Mouse (Mus musculus): Measurements from ENCODE around the gene Acbd6. TPM values are rescaled to one million over a fixed set of nuclear protein-coding genes. Genes with fewer than 3 reads are reported as not detected.

Gene Acbd6
- polyA plus RNA-seq, 1 experiment from 2014 or later: 109 TPM

GRCm38 (mm10) chr1:155564741-155565140, 6.8 kb downstream of the Acbd6 start:
- Histone ChIP-seq H3K4me3 (no peak overlapping the region), H3K27ac (replicated peaks) (no peak overlapping the region), H3K4me1 (replicated peaks) (peaks cover 8% of the 10 kb centered on the region), H3K4me2 (no peak overlapping the region), H3K9ac (no peak overlapping the region), H3K36me3 (peaks cover 28% of the 10 kb centered on the region), H3K27me3 (no peaks in the 10 kb centered on the region), H3K9me3 (no peaks in the 10 kb centered on the region)
- no peak for ATAC-seq (ENCODE audit: low FRiP score, low read depth)
- 20% methylated on average over 3 of the region's 3 CpGs for WGBS

- no peak overlapping the region for H3K9ac ChIP-seq
- no peak overlapping the region for H3K4me3 ChIP-seq
- WGBS: 96% methylated on average over 9 of the region's 9 CpGs
- H3K9me3 ChIP-seq: no peaks in the 10 kb centered on the region
- H3K27ac ChIP-seq (replicated peaks): no peak overlapping the region
- no peaks in the 10 kb centered on the region for H3K27me3 ChIP-seq
- H3K4me1 ChIP-seq (replicated peaks): no peaks in the 10 kb centered on the region
- H3K36me3 ChIP-seq: peaks cover 30% of the 10 kb centered on the region
- ATAC-seq (ENCODE audit: low FRiP score, low read depth): no peak
- no peak overlapping the region for H3K4me2 ChIP-seq
Observed at GRCm38 (mm10) chr1:155568133-155568532, 10.2 kb downstream of the Acbd6 start.

DNA sequence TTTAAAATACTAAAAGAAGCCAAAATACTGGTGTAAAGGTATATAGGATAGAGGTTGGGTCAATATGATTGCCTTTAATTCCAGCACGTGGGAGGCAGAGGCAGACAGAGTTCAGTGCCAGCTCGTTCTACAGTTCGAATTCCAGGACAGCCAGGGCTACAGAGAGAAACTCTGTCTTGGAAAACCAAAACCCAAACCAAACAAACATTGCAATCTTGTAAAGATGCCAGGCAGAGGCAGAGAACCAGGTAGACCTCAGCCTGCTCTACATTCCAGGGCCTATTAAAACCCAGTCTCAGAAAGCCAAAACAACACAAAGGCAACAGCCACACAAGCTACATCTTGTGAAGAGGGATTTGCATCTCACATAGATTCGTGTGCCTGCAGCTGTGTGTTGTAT, 11.4 kb downstream of the Acbd6 start:
- ATAC-seq (ENCODE audit: low FRiP score, low read depth): no peak
- H3K4me2 ChIP-seq: no peak overlapping the region
- WGBS: 94% methylated on average over 4 of the region's 4 CpGs

GRCm38 (mm10) chr1:155574966-155575673, 17.2 kb downstream of the Acbd6 start:
- WGBS: 29% methylated on average over 7 of the region's 7 CpGs
- H3K36me3 ChIP-seq: peaks cover 3% of the 10 kb centered on the region; the same call in 1 of the 2 replicates
- no peaks in the 10 kb centered on the region for H3K9me3 ChIP-seq
- no peak overlapping the region for H3K27ac ChIP-seq (replicated peaks)
- no peaks in the 10 kb centered on the region for H3K27me3 ChIP-seq
- no peak overlapping the region for H3K9ac ChIP-seq
- 0 out of 2 replicates have a peak, but pooled peaks have one; percentile 66 for ATAC-seq (ENCODE audit: low FRiP score, low read depth)
- H3K4me1 ChIP-seq (replicated peaks): no peaks in the 10 kb centered on the region
- H3K4me3 ChIP-seq: no peak overlapping the region
- no peak overlapping the region for H3K4me2 ChIP-seq

More for the DNA sequence above, 11.4 kb downstream of the Acbd6 start:
- no peak overlapping the region for H3K9ac ChIP-seq
- H3K4me3 ChIP-seq: no peak overlapping the region
- no peak overlapping the region for H3K27ac ChIP-seq (replicated peaks)
- H3K27me3 ChIP-seq: no peaks in the 10 kb centered on the region
- no peaks in the 10 kb centered on the region for H3K9me3 ChIP-seq
- H3K4me1 ChIP-seq (replicated peaks): no peaks in the 10 kb centered on the region
- H3K36me3 ChIP-seq: peaks cover 30% of the 10 kb centered on the region

DNA sequence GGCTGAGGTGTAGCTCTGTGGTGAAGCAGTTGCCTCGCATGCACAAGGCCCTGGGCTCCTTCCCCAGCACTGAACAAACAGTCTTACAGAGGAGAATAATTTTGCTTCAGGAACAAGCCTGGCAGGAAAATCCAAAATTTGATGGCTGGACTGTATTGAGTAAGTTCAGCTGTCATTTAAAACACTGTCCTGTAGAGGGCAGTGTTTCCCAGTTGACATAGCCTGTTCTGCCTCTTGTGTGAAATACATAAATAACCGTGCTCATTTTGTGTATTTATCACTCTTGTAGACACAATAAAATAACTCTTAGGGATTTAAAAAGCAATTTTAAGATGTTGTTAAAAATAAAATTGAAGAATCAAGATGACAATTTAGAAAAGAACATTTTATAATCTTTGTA, 18.5 kb downstream of the Acbd6 start:
- 21% methylated on average over 2 of the region's 2 CpGs for WGBS
- Histone ChIP-seq H3K9me3 (no peaks in the 10 kb centered on the region), H3K27me3 (no peaks in the 10 kb centered on the region), H3K4me2 (no peak overlapping the region), H3K9ac (no peak overlapping the region), H3K36me3 (peaks cover 3% of the 10 kb centered on the region; the same call in 1 of the 2 replicates), H3K4me3 (no peak overlapping the region), H3K27ac (replicated peaks) (no peak overlapping the region), H3K4me1 (replicated peaks) (no peaks in the 10 kb centered on the region)
- ATAC-seq (ENCODE audit: low FRiP score, low read depth): no peak

DNA sequence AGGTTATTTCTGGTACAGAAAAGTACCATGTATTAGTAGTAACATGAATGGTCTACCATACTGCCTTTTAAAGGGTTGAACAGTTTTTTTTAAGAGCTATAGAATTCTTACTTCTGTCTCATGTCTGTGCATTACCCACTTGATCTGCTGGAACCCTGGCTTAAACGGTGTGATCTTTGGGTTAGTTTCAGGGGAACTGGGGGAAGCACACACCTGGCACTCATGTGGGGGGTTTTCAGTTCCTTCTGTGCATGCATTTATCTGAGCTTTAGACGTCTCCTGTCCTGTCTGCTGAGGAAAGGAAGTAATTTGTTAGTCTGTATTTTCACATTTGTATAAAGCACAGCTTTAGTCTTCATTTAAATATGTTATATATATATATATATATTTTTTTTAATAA, 19.4 kb downstream of the Acbd6 start:
- no peaks in the 10 kb centered on the region for H3K27me3 ChIP-seq
- H3K9me3 ChIP-seq: no peaks in the 10 kb centered on the region
- H3K9ac ChIP-seq: no peak overlapping the region
- H3K36me3 ChIP-seq: no peaks in the 10 kb centered on the region
- no peak for ATAC-seq (ENCODE audit: low FRiP score, low read depth)
- H3K27ac ChIP-seq (replicated peaks): no peak overlapping the region
- H3K4me3 ChIP-seq: no peak overlapping the region
- WGBS: 68% methylated on average over 2 of the region's 2 CpGs
- H3K4me1 ChIP-seq (replicated peaks): no peaks in the 10 kb centered on the region
- no peak overlapping the region for H3K4me2 ChIP-seq

DNA sequence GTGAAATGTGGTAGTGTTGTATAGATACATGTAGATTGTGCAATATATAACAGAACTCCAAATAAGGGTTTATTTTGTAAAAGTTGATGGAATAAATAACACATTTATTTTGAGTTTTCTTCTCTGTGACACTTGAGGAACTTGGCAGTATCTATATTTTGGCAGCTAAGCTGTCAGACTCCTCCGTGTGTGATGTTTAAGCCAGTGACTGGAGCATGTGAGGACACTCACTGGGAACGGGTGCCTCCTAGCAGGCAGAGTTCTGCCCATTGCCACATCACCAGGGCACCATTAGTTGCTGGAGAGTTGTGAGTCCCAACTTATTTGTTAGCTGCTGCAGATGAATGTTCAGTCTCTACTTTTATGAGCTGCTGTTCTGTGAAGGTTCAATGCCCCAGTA, 30.0 kb downstream of the Acbd6 start:
- H3K36me3 ChIP-seq: no peaks in the 10 kb centered on the region
- 91% methylated on average over 2 of the region's 2 CpGs for WGBS
- ATAC-seq (ENCODE audit: low FRiP score, low read depth): no peak

GRCm38 (mm10) chr1:155594141-155594540, 36.2 kb downstream of the Acbd6 start:
- no peak overlapping the region for H3K4me2 ChIP-seq
- no peak overlapping the region for H3K9ac ChIP-seq
- no peaks in the 10 kb centered on the region for H3K27me3 ChIP-seq
- no peak overlapping the region for H3K27ac ChIP-seq (replicated peaks)
- no peaks in the 10 kb centered on the region for H3K9me3 ChIP-seq
- no peak for ATAC-seq (ENCODE audit: low FRiP score, low read depth)
- H3K36me3 ChIP-seq: no peaks in the 10 kb centered on the region
- H3K4me1 ChIP-seq (replicated peaks): no peaks in the 10 kb centered on the region
- no peak overlapping the region for H3K4me3 ChIP-seq
- WGBS: 80% methylated on average over 1 of the region's 1 CpGs

More for the DNA sequence above, 30.0 kb downstream of the Acbd6 start:
- no peak overlapping the region for H3K27ac ChIP-seq (replicated peaks)
- H3K4me3 ChIP-seq: no peak overlapping the region
- H3K9ac ChIP-seq: no peak overlapping the region
- H3K27me3 ChIP-seq: no peaks in the 10 kb centered on the region
- no peaks in the 10 kb centered on the region for H3K4me1 ChIP-seq (replicated peaks)
- no peak overlapping the region for H3K4me2 ChIP-seq
- no peaks in the 10 kb centered on the region for H3K9me3 ChIP-seq

DNA sequence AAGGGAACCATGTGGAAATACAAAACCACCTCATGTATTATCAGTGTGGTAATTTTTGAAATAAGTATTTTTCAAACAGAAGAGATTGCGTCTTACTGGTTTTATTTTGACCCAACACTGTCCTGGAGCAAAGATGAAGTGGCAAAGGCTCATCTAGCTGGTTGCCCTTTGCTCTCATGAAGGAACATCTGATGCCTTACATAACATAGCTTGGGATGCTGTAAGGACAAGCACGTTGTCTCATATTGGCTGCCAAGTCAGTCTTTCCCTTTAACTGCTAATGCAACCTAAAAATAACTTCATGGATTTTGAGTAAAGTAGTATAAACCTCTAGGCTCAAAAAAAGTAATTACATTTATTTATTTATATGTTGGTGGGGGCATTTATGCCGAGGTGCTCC, 38.7 kb downstream of the Acbd6 start:
- no peaks in the 10 kb centered on the region for H3K36me3 ChIP-seq
- WGBS: 91% methylated on average over 3 of the region's 3 CpGs
- H3K4me1 ChIP-seq (replicated peaks): no peaks in the 10 kb centered on the region
- no peaks in the 10 kb centered on the region for H3K9me3 ChIP-seq
- H3K4me2 ChIP-seq: no peak overlapping the region
- H3K9ac ChIP-seq: no peak overlapping the region
- H3K27me3 ChIP-seq: no peaks in the 10 kb centered on the region
- ATAC-seq (ENCODE audit: low FRiP score, low read depth): no peak
- H3K27ac ChIP-seq (replicated peaks): no peak overlapping the region
- H3K4me3 ChIP-seq: no peak overlapping the region

DNA sequence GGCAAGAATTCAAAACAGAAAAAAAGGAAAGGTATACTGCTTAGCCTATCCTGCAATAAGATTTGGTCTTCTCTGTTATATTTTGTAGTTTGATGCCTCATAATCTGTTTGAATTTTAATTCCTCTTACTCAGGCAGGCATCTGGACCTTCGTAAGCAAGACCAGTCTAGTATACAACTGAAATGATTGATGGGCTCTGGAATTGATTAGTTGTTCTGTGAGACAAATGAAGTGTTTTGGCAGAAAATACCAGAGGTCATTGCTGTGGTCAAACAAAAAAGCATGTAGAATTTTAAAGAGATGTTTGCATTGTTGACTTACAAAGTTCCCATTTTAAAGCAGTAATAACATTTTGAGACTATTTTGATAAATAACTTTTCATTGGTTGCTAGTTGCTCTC, 46.8 kb downstream of the Acbd6 start:
- H3K27ac ChIP-seq (replicated peaks): no peak overlapping the region
- no peaks in the 10 kb centered on the region for H3K27me3 ChIP-seq
- 24% methylated on average over 1 of the region's 1 CpGs for WGBS
- no peak overlapping the region for H3K4me2 ChIP-seq
- no peak overlapping the region for H3K9ac ChIP-seq
- H3K36me3 ChIP-seq: no peaks in the 10 kb centered on the region
- no peak for ATAC-seq (ENCODE audit: low FRiP score, low read depth)
- H3K9me3 ChIP-seq: no peaks in the 10 kb centered on the region
- H3K4me1 ChIP-seq (replicated peaks): peaks cover 22% of the 10 kb centered on the region
- H3K4me3 ChIP-seq: no peak overlapping the region

GRCm38 (mm10) chr1:155605391-155606155, 47.7 kb downstream of the Acbd6 start:
- WGBS: 22% methylated on average over 11 of the region's 11 CpGs
- Histone ChIP-seq H3K9ac (no peak overlapping the region), H3K27ac (replicated peaks) (peak overlapping the region; percentile 42; the same call in 1 of the 2 replicates), H3K36me3 (no peaks in the 10 kb centered on the region), H3K4me1 (replicated peaks) (peaks cover 22% of the 10 kb centered on the region), H3K4me3 (no peak overlapping the region), H3K9me3 (no peaks in the 10 kb centered on the region), H3K27me3 (no peaks in the 10 kb centered on the region), H3K4me2 (peak overlapping the region; percentile 11; the same call in 1 of the 2 replicates)
- peak; percentile 66; the same call in 1 of the 2 replicates for ATAC-seq (ENCODE audit: low FRiP score, low read depth)

- no peak overlapping the region for H3K4me2 ChIP-seq
- H3K4me3 ChIP-seq: no peak overlapping the region
- no peaks in the 10 kb centered on the region for H3K27me3 ChIP-seq
- H3K36me3 ChIP-seq: no peaks in the 10 kb centered on the region
- ATAC-seq (ENCODE audit: low FRiP score, low read depth): 0 out of 2 replicates have a peak, but pooled peaks have one; percentile 11
- no peak overlapping the region for H3K9ac ChIP-seq
- H3K4me1 ChIP-seq (replicated peaks): peaks cover 22% of the 10 kb centered on the region
- H3K27ac ChIP-seq (replicated peaks): no peak overlapping the region
- WGBS: 59% methylated on average over 8 of the region's 8 CpGs
- H3K9me3 ChIP-seq: no peaks in the 10 kb centered on the region
Observed at GRCm38 (mm10) chr1:155606156-155606531, 48.2 kb downstream of the Acbd6 start.

Measured in hindbrain, embryonic 15.5 days (tissue).